Mouse (Mus musculus): ENCODE measurements around the gene Ret.

GRCm38 (mm10) chr6:118140961-118141360, 56.6 kb downstream of the Ret start:
- TF ChIP-seq GATA1 (IDR thresholded peaks at IDR 0.05; ENCODE audit: borderline replicate concordance, low read length), result no peak
- TF ChIP-seq FLI1 (IDR thresholded peaks at IDR 0.05; ENCODE audit: low read length), result no peak

Data from megakaryocyte, embryonic 14.5 days (primary cell).